In genomic region chr10:116181235-116181634, GRCm38 (mm10) we compare ENCODE assay signal across 20 mouse cellular contexts.
DNase-seq lines count a peak whose midpoint lies in the region; ATAC-seq lines count a peak whose summit lies in the region.
"Had no signal": no experiment of that assay in that cellular context is flagged by ENCODE, and none has a peak within 500 bp of the region (broad histone marks: within the 10 kb centered on the region; RNA-seq: fewer than 3 reads in every experiment).

No protein-coding gene starts in this region.

- ATAC-seq in hematopoietic stem cell, adult 5-6 weeks (replicated peaks in 1 of 2; ENCODE audit: insufficient read depth in 1 of 2, low FRiP score in 2 of 2, low TSS enrichment in 1 of 2, low read depth in 1 of 2, poor library complexity in 2 of 2, severe bottlenecking in 2 of 2) = peak; percentile 55 to 61; a peak in 3 of 4 replicates
- peak; percentile 91 for ATAC-seq in megakaryocyte progenitor cell, adult 5-6 weeks (replicated peaks; ENCODE audit: poor library complexity)
- ATAC-seq: activated CD4-positive, CD25-positive, alpha-beta regulatory T cell, adult 4 months; forebrain, embryonic 14.5 days had no signal

- intact Hi-C loops in heart, postnatal 10 days (cut with DNase I) = no loop called here

- peak; percentile 51 for DNase-seq in heart, adult 11 months
- DNase-seq in heart, postnatal 10 days = no peak
- no peak for DNase-seq in layer of hippocampus, adult 8-10 months (ENCODE audit: low spot score in 2 of 2)
- DNase-seq in kidney, postnatal 10 days = no peak
- DNase-seq in right cerebral cortex, adult 18-20 months = no peak
- DNase-seq: adrenal gland, adult 8-10 months; adrenal gland, postnatal 25 days; cerebellum, adult 18-20 months; cerebellum, adult 9-10 months; cerebellum, postnatal 14 days; forebrain, postnatal 0 days; gastrocnemius, postnatal 10 days; gastrocnemius, postnatal 36 days; heart, adult 18-20 months; heart, postnatal 14 days; heart, postnatal 4 days had no signal
